Mouse (Mus musculus) ES-Bruce4 (cell line): ENCODE data around the gene Eef1akmt4.

Experiments used
- CTCF ChIP-seq: IDR thresholded peaks from one replicate; pipeline ENCODE4 v1.8.1; 2011; ENCODE audit warnings: low read depth, low read length
- EP300 ChIP-seq: IDR thresholded peaks from 2 replicates; pipeline ENCODE4 v1.6.1; 2011; ENCODE audit warnings: low read depth, low read length; ENCODE audit not compliant: insufficient read depth

- TF ChIP-seq CTCF (no peak), EP300 (no peak)
Measured at GRCm38 (mm10) chr16:20629731-20630634, 18.6 kb downstream of the Eef1akmt4 start, which contains the start of gene Ece2.
